ENCODE assay signal across 9 mouse cellular contexts in the genomic region with DNA sequence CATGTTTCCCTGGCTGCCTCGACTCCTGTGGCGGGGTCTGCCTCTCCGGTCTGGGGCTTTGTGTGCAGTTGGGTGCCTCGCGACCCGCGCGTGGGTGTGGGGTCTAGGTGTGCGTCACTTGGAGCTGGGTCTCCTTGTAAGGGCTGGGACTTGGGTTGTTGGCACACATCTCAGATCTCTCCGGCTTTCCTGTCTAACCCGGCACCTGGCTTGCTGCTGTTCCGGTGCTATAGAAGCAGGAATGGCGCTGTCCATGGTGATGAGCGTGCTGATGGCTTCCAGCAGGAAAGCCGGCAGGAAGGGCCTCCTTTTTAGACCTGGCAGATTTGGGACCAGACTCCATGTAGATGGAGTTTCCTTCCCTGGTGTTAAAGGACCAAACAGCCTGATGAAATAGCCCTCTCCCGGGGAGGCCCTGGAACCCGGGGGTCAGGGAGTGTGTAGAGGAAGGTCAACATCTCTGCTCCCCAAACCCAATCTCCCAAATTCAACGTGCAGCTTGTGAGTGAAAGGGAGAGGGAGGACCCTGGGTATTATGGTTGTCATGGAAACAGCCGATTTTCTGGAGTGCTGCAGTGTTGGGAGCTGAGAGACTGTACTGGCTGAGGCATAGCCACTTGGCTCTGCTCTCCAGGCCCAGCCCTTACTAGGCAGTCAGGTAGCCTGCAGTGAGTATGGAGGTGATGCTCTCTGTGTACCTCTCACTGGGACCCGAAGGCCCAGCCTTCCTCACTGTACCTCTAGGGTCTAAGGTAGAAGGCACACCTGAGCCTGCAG. TPM values are rescaled to one million over a fixed set of nuclear protein-coding genes. Genes with fewer than 3 reads are reported as not detected.
A peak's percentile ranks its signal among the peaks of the same experiment; 100 is the strongest.
DNase-seq lines count a peak whose midpoint lies in the region; ATAC-seq lines count a peak whose summit lies in the region.
"Had no signal": no experiment of that assay in that cellular context is flagged by ENCODE, and none has a peak within 500 bp of the region (broad histone marks: within the 10 kb centered on the region; RNA-seq: fewer than 3 reads in every experiment).

No protein-coding gene starts in this region.

- DNase-seq in heart, adult 11 months: peak; percentile 93
- no peak for DNase-seq in heart, postnatal 25 days (ENCODE audit: low spot score)
- peak; percentile 81 for DNase-seq in adrenal gland, postnatal 14 days
- peak; percentile 49 for DNase-seq in hindlimb bud, embryonic 11.5 days (ENCODE audit: extremely low spot score, low read depth, low spot score)
- DNase-seq in limb, embryonic 10.5 days (ENCODE audit: low spot score): peak; percentile 88
- DNase-seq in midbrain, embryonic 11.5 days (ENCODE audit: low spot score, missing footprints): peak; percentile 96
- DNase-seq in testis, postnatal 10 days (ENCODE audit: low spot score): peak; percentile 84

- intact Hi-C loops in heart, postnatal 25 days (cut with DNase I): no loop called here

- H3K9me3 ChIP-seq in forebrain, embryonic 15.5 days: no peaks in the 10 kb centered on the region
- H3K9me3 ChIP-seq in limb, embryonic 10.5 days (replicated peaks): no peaks in the 10 kb centered on the region
- no peaks in the 10 kb centered on the region for H3K9me3 ChIP-seq in midbrain, embryonic 11.5 days (ENCODE audit: control insufficient read depth, low read length)

- peak; percentile 58 for ATAC-seq in forebrain, embryonic 15.5 days (replicated peaks)
- peak; percentile 36 for ATAC-seq in midbrain, embryonic 11.5 days (ENCODE audit: low FRiP score)

- H3K36me3 ChIP-seq in forebrain, embryonic 15.5 days: peaks cover 18% of the 10 kb centered on the region
- H3K36me3 ChIP-seq in limb, embryonic 10.5 days: no peaks in the 10 kb centered on the region
- 0 out of 2 replicates have a peak, but pooled peaks cover 4% of the 10 kb centered on the region for H3K36me3 ChIP-seq in midbrain, embryonic 11.5 days (ENCODE audit: control insufficient read depth, insufficient read depth, low read length)

- H3K4me3 ChIP-seq in forebrain, embryonic 15.5 days: peak overlapping the region; percentile 97
- H3K4me3 ChIP-seq in limb, embryonic 10.5 days: peak overlapping the region; percentile 53
- H3K4me3 ChIP-seq in midbrain, embryonic 11.5 days (ENCODE audit: low read depth, low read length): peak overlapping the region; percentile 43

- peak overlapping the region; percentile 84 for H3K27ac ChIP-seq in forebrain, embryonic 15.5 days (replicated peaks)
- 0 out of 2 replicates have a peak overlapping the region, but pooled peaks have one; percentile 64 for H3K27ac ChIP-seq in limb, embryonic 10.5 days
- peak overlapping the region; percentile 73 for H3K27ac ChIP-seq in midbrain, embryonic 11.5 days (ENCODE audit: low read depth, low read length)

- H3K27me3 ChIP-seq in forebrain, embryonic 15.5 days: no peaks in the 10 kb centered on the region
- H3K27me3 ChIP-seq in limb, embryonic 10.5 days (ENCODE audit: low read depth, poor library complexity, severe bottlenecking): peaks cover 100% of the 10 kb centered on the region
- peaks cover 5% of the 10 kb centered on the region for H3K27me3 ChIP-seq in midbrain, embryonic 11.5 days (ENCODE audit: control insufficient read depth, insufficient read depth, low read length)

- H3K4me1 ChIP-seq in forebrain, embryonic 15.5 days: peaks cover 79% of the 10 kb centered on the region
- H3K4me1 ChIP-seq in limb, embryonic 10.5 days: peaks cover 23% of the 10 kb centered on the region
- H3K4me1 ChIP-seq in midbrain, embryonic 11.5 days (ENCODE audit: control insufficient read depth, insufficient read depth, low read length): peaks cover 39% of the 10 kb centered on the region

- 5% methylated on average over 20 of the region's 20 CpGs for WGBS in forebrain, embryonic 15.5 days
- 4% methylated on average over 20 of the region's 20 CpGs for WGBS in limb, embryonic 10.5 days
- 4% methylated on average over 20 of the region's 20 CpGs for WGBS in midbrain, embryonic 11.5 days

- peak overlapping the region; percentile 73 for H3K4me2 ChIP-seq in forebrain, embryonic 15.5 days (replicated peaks)
- peak overlapping the region; percentile 93 for H3K4me2 ChIP-seq in midbrain, embryonic 11.5 days

- H3K9ac ChIP-seq in forebrain, embryonic 15.5 days (replicated peaks): peak overlapping the region; percentile 50
- H3K9ac ChIP-seq in midbrain, embryonic 11.5 days (ENCODE audit: low read length): peak overlapping the region; percentile 65

RNA-seq across cellular contexts. Expression of gene Slc22a12, which starts 40.1 kb away (rescaled TPM):
- not detected for total RNA-seq in heart, postnatal 25 days (2021)
- total RNA-seq in adrenal gland, postnatal 14 days (2021): 0.64 TPM in 1 of 2 replicates, not detected in the other
- 0.10 TPM in 1 of 2 replicates, not detected in the other for polyA plus RNA-seq in forebrain, embryonic 15.5 days (2015; fragmentation: Nextera tagmentation; extraction: Ambion mirVana)
- not detected in 2 replicates for polyA plus RNA-seq in limb, embryonic 10.5 days (2016; fragmentation: Nextera tagmentation; extraction: Ambion mirVana)
- polyA plus RNA-seq in midbrain, embryonic 11.5 days (2014; fragmentation: Nextera tagmentation; extraction: Ambion mirVana): not detected in 2 replicates
- total RNA-seq: liver, adult 2 months had no signal
- polyA plus RNA-seq: liver, adult 2 months had no signal

Comparison
In these comparisons a context has a peak if more than half of its experiments do, and no peak if none do; other contexts are left out.
1. H3K4me3 ChIP-seq: peak in every context shown above with its lines; median percentile 97 in forebrain, embryonic 15.5 days; 53 in limb, embryonic 10.5 days; 43 in midbrain, embryonic 11.5 days.